Mouse (Mus musculus) neural tube, embryonic 14.5 days (tissue): ENCODE measurements around the gene Rtp1. TPM values are rescaled to one million over a fixed set of nuclear protein-coding genes. Genes with fewer than 3 reads are reported as not detected.

Experiments
- ATAC-seq: fragments of 200-750 bp; cut with Nextera tagmentation; 2 replicates; pipeline ENCODE4 v1.8.0; 2017; ENCODE audit warnings: low read depth, mild to moderate bottlenecking, moderate TSS enrichment, moderate library complexity
- H3K27ac ChIP-seq: fragments of 300-500 bp; sonication (generic); 2 replicates; pipeline ENCODE4 v1.5.1; 2014; ENCODE audit warnings: low read depth, mild to moderate bottlenecking, control low read depth, low read length, moderate library complexity, mixed read lengths
- H3K27me3 ChIP-seq: fragments of 300-500 bp; sonication (generic); 2 replicates; pipeline ENCODE4 v1.6.1; 2014; ENCODE audit warnings: low read length; ENCODE audit not compliant: control insufficient read depth, insufficient read depth
- H3K36me3 ChIP-seq: fragments of 300-500 bp; sonication (generic); 2 replicates; pipeline ENCODE4 v1.6.1; 2014; ENCODE audit warnings: low read length, mixed read lengths; ENCODE audit not compliant: control insufficient read depth, insufficient read depth
- H3K4me1 ChIP-seq: fragments of 300-500 bp; sonication (generic); 2 replicates; pipeline ENCODE4 v1.6.1; 2014; ENCODE audit warnings: low read length; ENCODE audit not compliant: control insufficient read depth, insufficient read depth
- H3K4me2 ChIP-seq: fragments of 300-500 bp; sonication (generic); 2 replicates; pipeline ENCODE4 v1.6.1; 2014; ENCODE audit warnings: mild to moderate bottlenecking, low read depth, low read length, control low read depth
- H3K4me3 ChIP-seq: fragments of 300-500 bp; sonication (generic); 2 replicates; pipeline ENCODE4 v1.5.1; 2014; ENCODE audit warnings: low read depth, low read length, control low read depth, mixed read lengths
- H3K9ac ChIP-seq: fragments of 300-500 bp; sonication (generic); replicated peaks from 2 replicates; pipeline ENCODE4 v1.6.1; 2014; ENCODE audit warnings: low read depth, mild to moderate bottlenecking, control low read depth, low read length, mixed read lengths
- H3K9me3 ChIP-seq: fragments of 300-500 bp; sonication (generic); 2 replicates; pipeline ENCODE4 v1.6.1; 2016; ENCODE audit warnings: low read length; ENCODE audit not compliant: control insufficient read depth
- WGBS: fragments of 180-500 bp; shearing (Covaris S2); extraction: QIAGEN DNeasy Blood & Tissue Kit; methylation state at CpG from one replicate; pipeline ENCODE4 v1.1.7; 2014; 5-methylcytosine and 5-hydroxymethylcytosine counted together
- polyA plus RNA-seq: library from polyadenylated mRNA; unstranded; fragments of >200 nt; fragmentation: Nextera tagmentation; extraction: Ambion mirVana; gene quantifications from 2 replicates; pipeline ENCODE4 v1.2.1, GENCODE M21; 2014

Gene Rtp1
- polyA plus RNA-seq, 1 experiment from 2014 or later = not detected

DNA sequence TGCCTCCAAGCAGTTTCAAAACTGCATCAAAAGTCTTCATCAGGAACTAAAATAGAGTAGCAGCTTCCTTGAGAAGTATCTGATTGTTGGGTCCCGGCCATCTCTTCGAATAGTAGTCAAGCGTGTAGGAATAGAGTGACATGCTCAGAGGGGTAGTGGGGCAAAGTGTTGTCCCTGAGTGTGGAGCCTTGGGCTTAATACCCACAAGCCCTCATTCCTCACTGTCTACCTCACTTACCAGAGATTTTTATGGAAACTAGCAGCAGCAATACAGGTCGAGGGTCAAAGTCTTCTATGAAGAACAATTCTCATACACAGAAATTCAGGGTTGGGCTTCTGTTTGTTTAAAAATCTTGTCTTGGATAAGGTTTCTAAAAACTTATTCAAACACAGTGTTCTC lies 21.9 kb downstream of the Rtp1 start:
- H3K4me1 ChIP-seq = no peaks in the 10 kb centered on the region
- WGBS = 88% methylated on average over 4 of the region's 4 CpGs
- no peak overlapping the region for H3K4me3 ChIP-seq
- no peak overlapping the region for H3K4me2 ChIP-seq
- no peaks in the 10 kb centered on the region for H3K36me3 ChIP-seq
- H3K27me3 ChIP-seq = no peaks in the 10 kb centered on the region
- H3K9ac ChIP-seq = no peak overlapping the region
- ATAC-seq = no peak
- H3K27ac ChIP-seq = no peak overlapping the region
- H3K9me3 ChIP-seq = no peaks in the 10 kb centered on the region

DNA sequence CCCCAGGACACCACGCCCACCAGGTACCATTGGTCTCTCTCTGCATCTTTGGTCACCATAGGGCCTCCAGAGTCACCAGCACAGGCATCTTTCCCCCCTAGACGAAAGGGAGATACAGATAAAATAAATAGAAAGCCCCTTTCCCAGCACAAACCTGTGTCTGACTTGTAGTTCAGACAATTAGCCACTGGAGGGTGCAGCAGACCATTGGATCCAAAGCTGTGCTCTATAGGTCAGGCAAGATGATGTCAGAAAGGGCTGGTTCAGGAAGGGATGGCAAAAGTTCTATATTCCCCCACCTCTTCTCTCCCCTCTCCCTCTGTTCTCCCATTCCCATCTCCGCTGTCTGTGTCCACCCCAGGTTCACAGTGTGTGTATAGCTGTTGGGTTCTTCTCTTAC lies 23.5 kb downstream of the Rtp1 start:
- Histone ChIP-seq H3K36me3 (no peaks in the 10 kb centered on the region), H3K27me3 (no peaks in the 10 kb centered on the region), H3K4me3 (no peak overlapping the region), H3K9ac (no peak overlapping the region), H3K4me1 (no peaks in the 10 kb centered on the region), H3K9me3 (no peaks in the 10 kb centered on the region), H3K4me2 (no peak overlapping the region), H3K27ac (no peak overlapping the region)
- ATAC-seq = peak; percentile 86
- WGBS = 14% methylated on average over 3 of the region's 3 CpGs

DNA sequence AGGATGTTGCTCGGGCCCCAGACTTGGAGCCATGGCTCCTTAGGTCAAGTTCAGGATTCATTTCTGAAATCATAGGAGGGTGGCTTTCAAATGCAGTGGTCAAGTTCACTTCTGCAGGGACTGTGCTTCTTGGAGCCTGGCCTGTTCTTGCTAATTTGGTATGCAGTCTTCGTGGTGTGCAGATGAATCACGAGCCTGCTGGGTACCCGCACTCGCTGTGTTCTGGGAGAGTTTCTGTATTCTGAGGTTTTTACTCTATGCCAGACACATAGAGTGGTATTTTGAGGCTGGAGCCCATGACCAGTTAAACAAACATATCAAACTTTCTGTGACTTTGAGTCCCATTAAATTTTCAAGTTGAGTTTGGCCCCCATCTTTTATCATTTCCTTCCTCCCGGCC lies 25.4 kb downstream of the Rtp1 start:
- Histone ChIP-seq H3K4me2 (no peak overlapping the region), H3K27me3 (no peaks in the 10 kb centered on the region), H3K36me3 (no peaks in the 10 kb centered on the region), H3K27ac (no peak overlapping the region), H3K9ac (no peak overlapping the region), H3K4me1 (no peaks in the 10 kb centered on the region), H3K4me3 (no peak overlapping the region), H3K9me3 (no peaks in the 10 kb centered on the region)
- WGBS = 75% methylated on average over 6 of the region's 6 CpGs
- no peak for ATAC-seq

DNA sequence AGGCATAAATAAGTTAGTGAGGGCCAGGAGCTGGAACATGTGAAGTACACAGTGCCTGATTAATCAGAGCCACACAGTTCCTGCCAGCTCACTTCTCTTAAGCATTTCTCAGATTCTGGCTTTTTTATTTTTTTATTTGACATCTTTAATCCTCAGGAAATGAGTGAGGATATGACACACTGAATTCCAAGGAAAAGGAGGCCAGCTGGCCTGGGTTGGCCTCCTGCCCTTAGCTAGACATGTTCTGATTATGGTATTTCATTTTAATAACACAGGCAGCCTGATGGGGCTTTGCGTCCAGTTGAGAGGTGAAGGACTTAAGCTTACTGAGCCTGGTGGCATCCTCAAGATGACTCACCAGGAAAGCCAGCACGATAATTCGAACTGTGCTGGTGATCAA lies 27.6 kb downstream of the Rtp1 start:
- no peaks in the 10 kb centered on the region for H3K9me3 ChIP-seq
- H3K27ac ChIP-seq = no peak overlapping the region
- no peaks in the 10 kb centered on the region for H3K27me3 ChIP-seq
- no peaks in the 10 kb centered on the region for H3K4me1 ChIP-seq
- H3K36me3 ChIP-seq = no peaks in the 10 kb centered on the region
- no peak overlapping the region for H3K9ac ChIP-seq
- 86% methylated on average over 3 of the region's 3 CpGs for WGBS
- H3K4me2 ChIP-seq = no peak overlapping the region
- H3K4me3 ChIP-seq = no peak overlapping the region
- no peak for ATAC-seq

DNA sequence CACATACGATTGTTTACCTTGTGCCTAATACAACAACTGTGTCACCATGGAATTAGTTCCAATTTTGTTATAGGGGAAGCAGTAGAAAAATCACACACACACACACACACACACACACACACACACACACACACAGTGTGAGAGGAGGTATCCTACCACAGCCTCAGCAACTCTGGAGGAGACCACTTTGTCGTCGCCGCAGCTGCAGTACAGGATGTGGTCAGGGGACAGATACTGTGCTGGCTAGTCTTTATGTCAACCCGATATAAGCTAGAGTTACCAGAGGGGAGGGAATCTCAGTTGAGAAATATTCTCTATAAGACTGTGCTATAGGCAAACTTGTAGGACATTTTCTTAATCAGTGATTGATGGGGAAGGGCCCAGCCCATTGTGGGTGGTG lies 28.4 kb downstream of the Rtp1 start:
- H3K4me2 ChIP-seq = no peak overlapping the region
- 96% methylated on average over 5 of the region's 5 CpGs for WGBS
- no peaks in the 10 kb centered on the region for H3K4me1 ChIP-seq
- H3K27me3 ChIP-seq = no peaks in the 10 kb centered on the region
- no peaks in the 10 kb centered on the region for H3K36me3 ChIP-seq
- ATAC-seq = no peak
- no peak overlapping the region for H3K27ac ChIP-seq
- H3K9me3 ChIP-seq = no peaks in the 10 kb centered on the region
- H3K4me3 ChIP-seq = no peak overlapping the region
- H3K9ac ChIP-seq = no peak overlapping the region

DNA sequence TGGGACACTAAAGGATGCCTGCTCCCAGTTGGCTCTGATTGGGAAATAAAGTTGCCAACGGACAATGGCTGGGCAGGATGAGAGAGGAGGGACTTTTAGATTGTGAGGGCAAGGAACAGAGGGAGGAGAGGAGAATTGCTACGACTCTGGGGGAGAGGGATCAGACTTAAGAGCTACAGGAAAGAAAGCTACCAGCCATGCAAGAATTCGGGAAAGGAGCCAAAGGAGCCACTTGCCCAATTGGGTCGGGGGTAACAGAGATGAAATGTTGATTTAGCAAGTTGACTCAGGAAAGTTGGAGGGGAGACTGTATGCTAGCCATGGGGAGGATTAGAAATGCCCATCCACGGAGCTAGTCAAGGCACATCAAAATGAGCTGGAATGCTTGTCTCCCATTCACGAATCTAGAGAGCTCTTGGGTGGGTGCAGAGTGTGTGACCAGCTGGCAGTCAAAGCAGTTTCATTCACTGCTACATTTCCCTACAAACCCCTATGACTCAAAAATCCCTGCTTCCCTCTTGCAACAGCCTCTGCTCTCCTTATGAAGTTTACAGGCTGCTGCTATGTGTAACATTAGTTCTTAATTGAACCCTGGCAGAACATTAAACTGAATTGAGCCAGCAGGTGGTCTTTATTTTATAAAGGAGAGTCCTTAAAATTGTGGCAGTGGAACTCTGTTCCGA lies 30.1 kb downstream of the Rtp1 start:
- H3K36me3 ChIP-seq = no peaks in the 10 kb centered on the region
- no peak overlapping the region for H3K9ac ChIP-seq
- ATAC-seq = no peak
- H3K4me1 ChIP-seq = no peaks in the 10 kb centered on the region
- WGBS = 45% methylated on average over 7 of the region's 7 CpGs
- H3K9me3 ChIP-seq = no peaks in the 10 kb centered on the region
- no peaks in the 10 kb centered on the region for H3K27me3 ChIP-seq
- H3K4me3 ChIP-seq = no peak overlapping the region
- no peak overlapping the region for H3K27ac ChIP-seq
- H3K4me2 ChIP-seq = no peak overlapping the region

DNA sequence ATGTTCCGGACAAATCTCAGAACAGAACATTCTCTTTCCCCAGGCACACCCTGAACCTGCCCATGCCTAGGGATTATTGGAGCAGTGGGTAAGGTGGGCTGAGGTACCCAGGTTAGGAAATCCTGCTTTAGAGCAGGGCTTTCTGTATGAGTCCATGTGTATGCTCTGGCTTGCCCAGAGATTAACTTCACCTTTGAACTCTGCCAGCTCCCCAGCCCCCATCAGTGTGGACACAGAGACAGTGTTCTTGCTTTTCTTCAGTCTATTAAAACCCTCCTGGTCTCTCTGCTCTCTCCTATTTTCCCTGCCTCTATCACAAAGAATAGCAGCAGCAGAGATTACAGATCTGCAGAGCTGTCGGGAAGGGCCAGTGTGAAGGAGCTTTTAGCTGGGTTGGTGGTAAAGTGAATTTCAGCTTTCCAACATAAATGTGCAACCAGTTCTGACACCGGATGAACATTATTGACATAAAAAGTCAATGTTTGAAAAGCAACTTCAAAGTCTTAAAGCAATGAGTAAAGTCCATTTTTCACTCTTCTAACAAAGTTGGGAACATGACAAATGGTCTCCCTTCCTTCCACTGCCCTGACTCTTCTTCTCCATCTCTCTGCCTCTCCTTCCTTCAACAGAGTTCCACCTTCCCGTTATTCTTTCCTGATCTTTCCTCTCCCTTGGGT lies 34.9 kb downstream of the Rtp1 start:
- Histone ChIP-seq H3K4me3 (no peak overlapping the region), H3K27me3 (no peaks in the 10 kb centered on the region), H3K27ac (no peak overlapping the region), H3K9me3 (no peaks in the 10 kb centered on the region), H3K4me2 (no peak overlapping the region), H3K4me1 (no peaks in the 10 kb centered on the region), H3K36me3 (no peaks in the 10 kb centered on the region), H3K9ac (no peak overlapping the region)
- no peak for ATAC-seq
- WGBS = 90% methylated on average over 4 of the region's 4 CpGs

DNA sequence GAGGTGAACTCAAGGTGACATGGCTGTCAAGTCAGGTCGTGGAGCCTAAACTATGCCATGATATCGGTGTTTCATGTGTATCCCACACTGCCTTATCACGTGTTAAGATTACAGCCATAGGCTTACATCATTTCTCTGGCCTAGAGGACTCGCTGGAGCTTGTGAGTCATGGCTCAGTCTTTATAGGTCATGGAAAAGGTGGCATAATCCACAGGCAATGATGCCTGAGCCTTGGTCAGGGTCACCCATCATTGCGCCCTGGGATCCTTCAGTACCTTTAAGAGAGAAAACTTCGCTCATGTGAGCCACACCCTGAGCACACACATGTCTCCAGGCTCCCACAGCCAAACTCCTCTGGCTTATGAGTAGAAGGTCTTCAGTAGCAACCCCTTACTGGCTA lies 42.6 kb downstream of the Rtp1 start:
- no peak overlapping the region for H3K27ac ChIP-seq
- no peak overlapping the region for H3K9ac ChIP-seq
- H3K4me3 ChIP-seq = no peak overlapping the region
- 94% methylated on average over 6 of the region's 6 CpGs for WGBS
- no peaks in the 10 kb centered on the region for H3K36me3 ChIP-seq
- no peaks in the 10 kb centered on the region for H3K27me3 ChIP-seq
- H3K9me3 ChIP-seq = no peaks in the 10 kb centered on the region
- ATAC-seq = no peak
- H3K4me1 ChIP-seq = no peaks in the 10 kb centered on the region
- H3K4me2 ChIP-seq = no peak overlapping the region

DNA sequence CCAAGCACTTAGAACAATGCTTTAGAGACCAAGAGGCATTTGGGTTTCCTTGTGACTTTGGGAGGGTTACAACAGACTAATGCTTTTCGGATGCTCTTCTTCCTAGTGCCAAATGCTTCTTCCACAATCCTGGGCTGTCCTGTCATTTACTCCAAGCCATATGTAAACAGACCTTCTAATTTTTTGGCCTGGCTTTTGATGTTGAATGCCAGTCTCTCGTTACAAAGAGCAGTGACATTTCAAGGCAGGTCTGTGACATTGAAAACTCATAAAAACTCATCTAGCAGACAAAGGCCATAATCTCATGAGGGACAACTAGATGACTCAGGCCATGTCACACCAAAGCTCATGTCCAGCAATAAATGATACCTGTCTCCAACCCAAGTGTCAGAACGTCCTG lies 43.1 kb downstream of the Rtp1 start:
- no peak overlapping the region for H3K27ac ChIP-seq
- no peaks in the 10 kb centered on the region for H3K4me1 ChIP-seq
- H3K4me3 ChIP-seq = no peak overlapping the region
- H3K36me3 ChIP-seq = no peaks in the 10 kb centered on the region
- H3K9ac ChIP-seq = no peak overlapping the region
- no peak overlapping the region for H3K4me2 ChIP-seq
- no peak for ATAC-seq
- no peaks in the 10 kb centered on the region for H3K9me3 ChIP-seq
- 72% methylated on average over 3 of the region's 3 CpGs for WGBS
- no peaks in the 10 kb centered on the region for H3K27me3 ChIP-seq
